Mouse (Mus musculus) limb, embryonic 14.5 days (tissue): ENCODE measurements around the gene Kif13a. TPM values are rescaled to one million over a fixed set of nuclear protein-coding genes. Genes with fewer than 3 reads are reported as not detected.

Experiments used
- ATAC-seq: fragments of 200-750 bp; cut with Nextera tagmentation; 2 replicates; pipeline ENCODE4 v1.8.0; 2017; ENCODE audit warnings: low read depth, moderate number of reproducible peaks, moderate TSS enrichment; ENCODE audit not compliant: low FRiP score
- DNase-seq: peaks from one replicate; pipeline ENCODE4 v3.0.0-alpha.2; 2015; ENCODE audit warnings: low spot score
- H3K27ac ChIP-seq: fragments of 300-500 bp; sonication (generic); replicated peaks from 2 replicates; pipeline ENCODE4 v1.5.1; 2014; ENCODE audit warnings: low read depth, mild to moderate bottlenecking, low read length, moderate library complexity, mixed read lengths
- H3K27me3 ChIP-seq: fragments of 300-500 bp; sonication (generic); 2 replicates; pipeline ENCODE4 v1.6.1; 2014; ENCODE audit warnings: low read length, mixed read lengths; ENCODE audit not compliant: control insufficient read depth, insufficient read depth
- H3K36me3 ChIP-seq: fragments of 300-500 bp; sonication (generic); 2 replicates; pipeline ENCODE4 v1.6.1; 2014; ENCODE audit warnings: mild to moderate bottlenecking, low read length, moderate library complexity, mixed read lengths; ENCODE audit not compliant: control insufficient read depth, insufficient read depth
- H3K4me1 ChIP-seq: fragments of 300-500 bp; sonication (generic); 2 replicates; pipeline ENCODE4 v1.6.1; 2014; ENCODE audit warnings: antibody characterized with exemption, low read length, mixed read lengths; ENCODE audit not compliant: control insufficient read depth, insufficient read depth
- H3K4me2 ChIP-seq: fragments of 300-500 bp; sonication (generic); replicated peaks from 2 replicates; pipeline ENCODE4 v1.6.1; 2014; ENCODE audit warnings: low read depth, mild to moderate bottlenecking, low read length, moderate library complexity; ENCODE audit not compliant: severe bottlenecking
- H3K4me3 ChIP-seq: fragments of 300-500 bp; sonication (generic); replicated peaks from 2 replicates; pipeline ENCODE4 v1.5.1; 2014; ENCODE audit warnings: low read length
- H3K9ac ChIP-seq: fragments of 300-500 bp; sonication (generic); 2 replicates; pipeline ENCODE4 v1.6.1; 2014; ENCODE audit warnings: mild to moderate bottlenecking, low read depth, low read length, moderate library complexity; ENCODE audit not compliant: severe bottlenecking
- H3K9me3 ChIP-seq: fragments of 300-500 bp; sonication (generic); 2 replicates; pipeline ENCODE4 v1.6.1; 2016; ENCODE audit warnings: low read length; ENCODE audit not compliant: control insufficient read depth
- POLR2A ChIP-seq: fragments of 200-500 bp; IDR thresholded peaks from 2 replicates; pipeline ENCODE4 v1.8.0; 2012; ENCODE audit warnings: inconsistent platforms, mild to moderate bottlenecking, moderate library complexity, borderline replicate concordance; ENCODE audit not compliant: insufficient read depth, insufficient read length; ENCODE audit errors: extremely low read depth
- WGBS: fragments of 180-500 bp; shearing (Covaris S2); extraction: QIAGEN DNeasy Blood & Tissue Kit; methylation state at CpG from one replicate; pipeline ENCODE4 v1.1.7; 2014; 5-methylcytosine and 5-hydroxymethylcytosine counted together
- polyA plus RNA-seq, 2 experiments: library from polyadenylated mRNA; depleted of rRNA in 1 of 2; stranded (reverse) in 1 of 2; unstranded in 1 of 2; fragments of >200 nt; fragmentation: Nextera tagmentation in 1 of 2; extraction: Ambion mirVana in 1 of 2; gene quantifications; 2 replicates each; pipeline versions ENCODE4 v1.2.1 to v1.2.3; 2012 to 2014

The Kif13a gene
- polyA plus RNA-seq, 2 experiments = 27.6 to 28.7 TPM

GRCm38 (mm10) chr13:46703138-46703537, 226.5 kb downstream of the Kif13a start:
- TF ChIP-seq POLR2A = no peak
- DNase-seq (no peak), ATAC-seq (no peak)
- Histone ChIP-seq H3K4me1 (no peaks in the 10 kb centered on the region), H3K4me3 (no peak overlapping the region), H3K27me3 (no peaks in the 10 kb centered on the region), H3K36me3 (peaks cover 46% of the 10 kb centered on the region), H3K4me2 (no peak overlapping the region), H3K9me3 (no peaks in the 10 kb centered on the region), H3K9ac (no peak overlapping the region), H3K27ac (no peak overlapping the region)
- WGBS = 82% methylated on average over 5 of the region's 5 CpGs

- WGBS = 88% methylated on average over 2 of the region's 2 CpGs
- H3K9ac ChIP-seq = no peak overlapping the region
- H3K4me1 ChIP-seq = no peaks in the 10 kb centered on the region
- no peaks in the 10 kb centered on the region for H3K9me3 ChIP-seq
- H3K27me3 ChIP-seq = no peaks in the 10 kb centered on the region
- no peak overlapping the region for H3K4me3 ChIP-seq
- no peak for ATAC-seq
- no peak overlapping the region for H3K27ac ChIP-seq
- no peak for TF ChIP-seq POLR2A
- no peak for DNase-seq
- peaks cover 46% of the 10 kb centered on the region for H3K36me3 ChIP-seq
- no peak overlapping the region for H3K4me2 ChIP-seq
Observed at GRCm38 (mm10) chr13:46701486-46701885, 228.2 kb downstream of the Kif13a start.

GRCm38 (mm10) chr13:46699372-46699771, 230.3 kb downstream of the Kif13a start:
- H3K36me3 ChIP-seq = peaks cover 54% of the 10 kb centered on the region
- no peak for ATAC-seq
- WGBS = 93% methylated on average over 1 of the region's 1 CpGs

More at GRCm38 (mm10) chr13:46699372-46699771, 230.3 kb downstream of the Kif13a start:
- no peaks in the 10 kb centered on the region for H3K4me1 ChIP-seq
- DNase-seq = no peak
- H3K27ac ChIP-seq = no peak overlapping the region
- no peaks in the 10 kb centered on the region for H3K9me3 ChIP-seq
- no peaks in the 10 kb centered on the region for H3K27me3 ChIP-seq
- no peak overlapping the region for H3K4me2 ChIP-seq
- H3K4me3 ChIP-seq = no peak overlapping the region
- H3K9ac ChIP-seq = no peak overlapping the region
- no peak for TF ChIP-seq POLR2A

Other genes starting within 250 kb of the Kif13a start
- 65.8 and 96.3 TPM in 2 replicates for gene Nup153, start 201.9 kb downstream of the Kif13a start, polyA plus RNA-seq (2012; rRNA removed)
- gene Nup153, start 201.9 kb downstream of the Kif13a start, polyA plus RNA-seq (2014; fragmentation: Nextera tagmentation; extraction: Ambion mirVana) = 32.3 and 34.4 TPM in 2 replicates
- 3.1 and 3.4 TPM in 2 replicates for gene Nhlrc1, start 85.0 kb upstream of the Kif13a start, polyA plus RNA-seq (2012; rRNA removed)
- gene Nhlrc1, start 85.0 kb upstream of the Kif13a start, polyA plus RNA-seq (2014; fragmentation: Nextera tagmentation; extraction: Ambion mirVana) = 4.3 and 4.5 TPM in 2 replicates
- 10.8 and 11.8 TPM in 2 replicates for gene Kdm1b, start 113.6 kb upstream of the Kif13a start, polyA plus RNA-seq (2012; rRNA removed)
- gene Kdm1b, start 113.6 kb upstream of the Kif13a start, polyA plus RNA-seq (2014; fragmentation: Nextera tagmentation; extraction: Ambion mirVana) = 12.8 and 15.9 TPM in 2 replicates
- gene Tpmt, start 114.9 kb upstream of the Kif13a start, polyA plus RNA-seq (2012; rRNA removed) = 9.0 and 13.0 TPM in 2 replicates
- gene Tpmt, start 114.9 kb upstream of the Kif13a start, polyA plus RNA-seq (2014; fragmentation: Nextera tagmentation; extraction: Ambion mirVana) = 17.3 and 23.0 TPM in 2 replicates
- gene Dek, start 176.3 kb upstream of the Kif13a start, polyA plus RNA-seq (2012; rRNA removed) = 106 and 126 TPM in 2 replicates
- 232 and 260 TPM in 2 replicates for gene Dek, start 176.3 kb upstream of the Kif13a start, polyA plus RNA-seq (2014; fragmentation: Nextera tagmentation; extraction: Ambion mirVana)
- gene Rnf144b, start 192.8 kb upstream of the Kif13a start, polyA plus RNA-seq (2012; rRNA removed) = 5.7 and 5.9 TPM in 2 replicates
- 5.2 and 5.8 TPM in 2 replicates for gene Rnf144b, start 192.8 kb upstream of the Kif13a start, polyA plus RNA-seq (2014; fragmentation: Nextera tagmentation; extraction: Ambion mirVana)